Mouse (Mus musculus) liver, adult 2 months (tissue): ENCODE results near the gene Vill. TPM values are rescaled to one million over a fixed set of nuclear protein-coding genes. Genes with fewer than 3 reads are reported as not detected.

Experiments
- DNase-seq: peaks from one replicate; pipeline ENCODE4 v3.0.0-alpha.2; 2011; ENCODE audit warnings: low read depth, low spot score; ENCODE audit errors: extremely low read depth
- H3K27ac ChIP-seq: fragments of 200-500 bp; replicated peaks from 2 replicates; pipeline ENCODE4 v1.5.1; 2012; ENCODE audit warnings: low read depth, mild to moderate bottlenecking, control low read depth, inconsistent platforms, low read length; ENCODE audit not compliant: insufficient read depth
- H3K27me3 ChIP-seq: fragments of 200-500 bp; 2 replicates; pipeline ENCODE4 v1.6.1; 2012; ENCODE audit warnings: mild to moderate bottlenecking, moderate library complexity, low read length, inconsistent platforms; ENCODE audit not compliant: control insufficient read depth, insufficient read depth
- H3K36me3 ChIP-seq: fragments of 200-500 bp; 2 replicates; pipeline ENCODE4 v1.6.1; 2012; ENCODE audit warnings: low read length, inconsistent platforms; ENCODE audit not compliant: control insufficient read depth, insufficient read depth
- H3K4me1 ChIP-seq: fragments of 200-500 bp; 2 replicates; pipeline ENCODE4 v1.6.1; 2011; ENCODE audit warnings: low read length; ENCODE audit not compliant: control insufficient read depth, insufficient read depth
- H3K4me3 ChIP-seq: fragments of 200-500 bp; 2 replicates; pipeline ENCODE4 v1.5.1; 2011; ENCODE audit warnings: low read depth, mild to moderate bottlenecking, control low read depth, low read length, moderate library complexity; ENCODE audit not compliant: insufficient read depth
- H3K79me2 ChIP-seq: fragments of 200-500 bp; 2 replicates; pipeline ENCODE4 v1.6.1; 2012; ENCODE audit warnings: inconsistent platforms, mild to moderate bottlenecking, low read length, moderate library complexity; ENCODE audit not compliant: control insufficient read depth, insufficient read depth
- H3K9ac ChIP-seq: fragments of 200-500 bp; 2 replicates; pipeline ENCODE4 v1.6.1; 2012; ENCODE audit warnings: low read depth, mild to moderate bottlenecking, control low read depth, inconsistent platforms, low read length
- CTCF ChIP-seq: fragments of 200-500 bp; IDR thresholded peaks from 2 replicates; pipeline ENCODE4 v1.5.1; 2011; ENCODE audit warnings: low read depth, low read length, control low read depth
- POLR2A ChIP-seq: fragments of 200-500 bp; IDR thresholded peaks from 2 replicates; pipeline ENCODE4 v1.6.1; 2011; ENCODE audit warnings: low read length, control low read depth; ENCODE audit not compliant: insufficient read depth; ENCODE audit errors: extremely low read depth
- WGBS: fragments of 180-500 bp; shearing (Covaris S2); methylation state at CpG from one replicate; pipeline ENCODE4 v1.1.7; 2018; 5-methylcytosine and 5-hydroxymethylcytosine counted together
- polyA plus RNA-seq: library from polyadenylated mRNA; depleted of rRNA; stranded (reverse); fragments of >200 nt; gene quantifications from 2 replicates; pipeline ENCODE4 v1.2.3, GENCODE M21; 2012
- total RNA-seq: library from RNA; depleted of rRNA; stranded (reverse); fragments of >200 nt; gene quantifications from 2 replicates; pipeline ENCODE4 v1.2.3, GENCODE M21; 2014

Vill gene
- total and polyA plus RNA-seq, 2 experiments: 1.2 to 2.3 TPM

DNA sequence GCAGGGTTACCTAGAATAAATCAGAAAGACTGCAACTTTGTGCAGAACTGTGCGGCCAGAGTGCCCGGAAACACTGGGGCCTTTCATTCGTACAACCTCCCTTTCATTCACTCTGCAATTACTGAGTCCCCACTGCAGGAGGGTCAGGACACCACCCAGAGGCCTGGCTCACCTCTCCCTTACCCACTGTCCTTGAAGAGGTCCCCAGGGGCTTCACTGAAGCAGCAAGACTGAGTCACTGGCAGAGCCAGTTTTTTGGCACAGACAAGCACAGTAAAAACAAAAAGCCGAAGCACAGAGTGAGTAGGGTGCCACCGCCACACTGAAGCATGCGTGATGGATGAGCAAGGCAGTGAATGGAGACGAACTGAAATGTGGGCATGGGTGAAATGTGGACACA, 36.9 kb downstream of the Vill start:
- H3K27ac ChIP-seq: no peak overlapping the region
- no peaks in the 10 kb centered on the region for H3K79me2 ChIP-seq
- no peaks in the 10 kb centered on the region for H3K36me3 ChIP-seq
- no peak for DNase-seq
- H3K27me3 ChIP-seq: peaks cover 3% of the 10 kb centered on the region; the same call in 1 of the 2 replicates
- no peak for TF ChIP-seq POLR2A
- no peaks in the 10 kb centered on the region; the same call in 1 of the 2 replicates for H3K4me1 ChIP-seq
- 89% methylated on average over 7 of the region's 7 CpGs for WGBS
- no peak overlapping the region for H3K9ac ChIP-seq
- no peak overlapping the region for H3K4me3 ChIP-seq

- TF ChIP-seq POLR2A (no peak), CTCF (no peak)
- H3K27ac ChIP-seq: no peak overlapping the region
- H3K4me3 ChIP-seq: no peak overlapping the region
- WGBS: 97% methylated on average over 5 of the region's 5 CpGs
- H3K27me3 ChIP-seq: peaks cover 3% of the 10 kb centered on the region; the same call in 1 of the 2 replicates
- no peak for DNase-seq
- H3K36me3 ChIP-seq: no peaks in the 10 kb centered on the region
- no peaks in the 10 kb centered on the region for H3K79me2 ChIP-seq
- H3K9ac ChIP-seq: no peak overlapping the region
- H3K4me1 ChIP-seq: no peaks in the 10 kb centered on the region; the same call in 1 of the 2 replicates
Observed at GRCm38 (mm10) chr9:119090462-119090861, 37.9 kb downstream of the Vill start.

- 75% methylated on average over 11 of the region's 12 CpGs for WGBS
- no peaks in the 10 kb centered on the region for H3K36me3 ChIP-seq
- H3K27me3 ChIP-seq: peaks cover 3% of the 10 kb centered on the region; the same call in 1 of the 2 replicates
- H3K27ac ChIP-seq: no peak overlapping the region
- no peak for TF ChIP-seq CTCF
- TF ChIP-seq POLR2A: no peak
- H3K4me1 ChIP-seq: no peaks in the 10 kb centered on the region; the same call in 1 of the 2 replicates
- H3K4me3 ChIP-seq: no peak overlapping the region
- DNase-seq: no peak
- H3K9ac ChIP-seq: no peak overlapping the region
- H3K79me2 ChIP-seq: no peaks in the 10 kb centered on the region
Observed at GRCm38 (mm10) chr9:119091581-119092310, 39.2 kb downstream of the Vill start.

GRCm38 (mm10) chr9:119092473-119093418, 40.2 kb downstream of the Vill start:
- TF ChIP-seq POLR2A: no peak
- no peak for TF ChIP-seq CTCF
- Histone ChIP-seq H3K27ac (no peak overlapping the region), H3K4me1 (no peaks in the 10 kb centered on the region; the same call in 1 of the 2 replicates), H3K27me3 (peaks cover 3% of the 10 kb centered on the region; the same call in 1 of the 2 replicates), H3K4me3 (peak overlapping the region; percentile 67), H3K36me3 (no peaks in the 10 kb centered on the region), H3K9ac (peak overlapping the region; percentile 55; the same call in 1 of the 2 replicates), H3K79me2 (no peaks in the 10 kb centered on the region)
- 7% methylated on average over 45 of the region's 45 CpGs for WGBS
- no peak for DNase-seq

DNA sequence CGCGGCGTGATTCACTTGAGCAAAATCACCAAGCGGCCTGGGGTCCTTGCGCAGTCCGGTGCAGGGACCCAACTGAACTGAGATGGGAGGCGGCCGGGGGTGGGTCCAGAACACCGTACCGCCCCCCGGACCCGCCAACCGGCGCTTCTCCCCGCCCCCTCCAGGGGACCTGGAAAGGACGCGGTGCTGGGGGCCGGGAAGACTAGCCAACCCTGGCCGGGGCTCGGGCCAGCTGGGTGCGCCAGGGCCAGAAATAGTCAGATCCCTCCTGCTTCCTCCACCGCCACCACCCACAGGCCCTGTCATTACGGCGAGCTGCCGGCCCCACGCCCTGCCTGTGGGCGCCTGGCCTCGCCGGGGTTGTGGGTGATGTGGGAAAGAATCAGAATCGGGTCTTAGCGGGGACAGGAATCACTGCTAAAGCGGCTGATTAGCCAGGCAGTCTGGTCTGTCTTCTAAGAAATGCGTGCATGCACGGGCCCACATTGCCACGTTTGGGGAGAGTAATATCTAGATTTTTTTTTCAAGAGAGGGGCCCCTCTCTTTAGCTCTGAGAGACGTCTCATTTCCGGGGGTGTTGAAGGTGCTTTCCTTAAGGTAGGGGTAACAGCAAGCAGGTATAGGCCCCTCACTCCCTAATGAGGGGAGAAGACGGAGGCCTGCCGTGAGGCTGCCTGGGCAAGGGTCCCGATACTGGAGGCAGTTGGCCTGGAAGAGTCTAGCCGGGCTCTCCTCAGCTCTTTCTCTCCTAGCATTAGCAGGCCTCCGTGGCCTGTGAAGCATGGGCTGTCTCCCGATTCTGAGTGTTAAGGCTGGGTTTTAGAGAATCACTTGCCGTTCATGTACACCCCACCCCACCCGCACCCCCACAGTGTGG, 41.1 kb downstream of the Vill start, which contains the start of gene Plcd1:
Plcd1 (minus strand) TSS at position 84 of the 877 bp plus-strand sequence.
- TF ChIP-seq POLR2A (no peak), CTCF (no peak)
- no peaks in the 10 kb centered on the region for H3K4me1 ChIP-seq
- H3K27ac ChIP-seq: no peak within 1 kb of the TSS
- peak within 1 kb of the TSS; percentile 66 for H3K9ac ChIP-seq
- no peak for DNase-seq
- H3K79me2 ChIP-seq: no peaks in the 10 kb centered on the region
- no peaks in the 10 kb centered on the region for H3K36me3 ChIP-seq
- H3K27me3 ChIP-seq: peaks cover 3% of the 10 kb centered on the region; the same call in 1 of the 2 replicates
- peak within 1 kb of the TSS; percentile 67 for H3K4me3 ChIP-seq
- 24% methylated on average over 45 of the region's 45 CpGs for WGBS
